In the genomic region with DNA sequence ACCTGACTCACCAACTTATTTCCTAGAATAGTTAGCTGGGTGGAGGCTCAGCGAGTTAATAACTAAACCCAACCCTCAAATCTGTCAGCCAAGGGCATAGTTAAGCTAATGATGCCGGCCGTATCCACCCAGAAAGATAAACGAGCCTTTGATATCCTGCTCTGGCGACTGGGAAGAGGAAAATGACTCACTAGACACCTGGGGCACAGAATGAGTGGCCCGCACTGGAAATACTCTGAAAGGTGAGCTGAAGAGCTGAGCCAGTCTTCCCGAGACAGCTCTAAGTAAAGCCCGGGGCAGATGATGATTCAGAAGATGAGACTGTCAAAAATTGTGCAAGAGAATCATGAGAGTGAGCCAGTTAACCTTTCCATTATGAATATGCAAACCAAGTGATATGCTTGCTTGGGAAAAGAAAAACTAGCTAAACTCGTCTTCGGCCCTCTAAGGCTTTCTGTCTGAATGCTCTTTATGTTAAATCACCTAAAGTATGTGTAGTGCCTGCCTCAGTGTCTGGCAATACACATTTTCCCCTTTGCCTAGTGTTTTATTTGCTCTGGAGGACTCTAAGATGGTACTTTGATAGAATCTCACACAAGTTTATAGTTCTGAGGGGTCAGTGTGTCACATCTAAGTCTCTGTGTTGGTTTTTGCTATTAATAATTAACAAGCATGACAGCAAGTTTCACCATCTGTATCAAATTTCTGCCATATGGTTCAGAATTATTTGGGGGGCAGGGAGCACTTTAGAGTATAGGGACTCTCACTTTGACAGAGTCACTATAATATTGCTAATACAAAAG, we compare ENCODE assay signal across 11 mouse cellular contexts. TPM values are rescaled to one million over a fixed set of nuclear protein-coding genes. Genes with fewer than 3 reads are reported as not detected.
DNase-seq lines count a peak whose midpoint lies in the region; ATAC-seq and TF ChIP-seq lines count a peak whose summit lies in the region.
"Had no signal": no experiment of that assay in that cellular context is flagged by ENCODE, and none has a peak within 500 bp of the region (broad histone marks: within the 10 kb centered on the region; RNA-seq: fewer than 3 reads in every experiment).

No protein-coding gene starts in this region.

- no peak overlapping the region for H3K4me3 ChIP-seq in limb, embryonic 12.5 days (replicated peaks)
- no peak overlapping the region for H3K4me3 ChIP-seq in limb, embryonic 10.5 days
- H3K4me3 ChIP-seq in olfactory bulb, adult 2 months (ENCODE audit: insufficient read depth, low read depth, low read length): no peak overlapping the region
- H3K4me3 ChIP-seq: megakaryocyte, embryonic 14.5 days had no signal

- H3K4me2 ChIP-seq in limb, embryonic 12.5 days: 0 out of 2 replicates have a peak overlapping the region, but pooled peaks have one; percentile 15

- no peak for ATAC-seq in limb, embryonic 12.5 days (ENCODE audit: insufficient number of reproducible peaks, insufficient read depth, low FRiP score, low TSS enrichment, low read depth)
- ATAC-seq: forebrain, embryonic 14.5 days had no signal

- no peaks in the 10 kb centered on the region for H3K36me3 ChIP-seq in limb, embryonic 12.5 days
- H3K36me3 ChIP-seq in limb, embryonic 10.5 days: no peaks in the 10 kb centered on the region

- no peaks in the 10 kb centered on the region for H3K27me3 ChIP-seq in limb, embryonic 12.5 days
- H3K27me3 ChIP-seq in limb, embryonic 10.5 days (ENCODE audit: low read depth, poor library complexity, severe bottlenecking): no peaks in the 10 kb centered on the region
- H3K27me3 ChIP-seq: megakaryocyte, embryonic 14.5 days had no signal

- no peak for TF ChIP-seq CTCF in olfactory bulb, adult 2 months (IDR thresholded peaks at IDR 0.05; ENCODE audit: insufficient read depth, low read depth, low read length)

- no peak for DNase-seq in limb, embryonic 10.5 days (ENCODE audit: low spot score)
- DNase-seq in gonadal fat pad, adult 2 months (ENCODE audit: low read depth): peak; percentile 61
- peak; percentile 41 to 44 for DNase-seq in kidney, postnatal 36 days
- no peak for DNase-seq in gastrocnemius, postnatal 4 days (ENCODE audit: low spot score in 2 of 2)
- no peak for DNase-seq in thymus, postnatal 36 days
- DNase-seq: cerebellum, adult 11 months; spleen, adult 18-20 months had no signal

- H3K9me3 ChIP-seq in limb, embryonic 12.5 days: no peaks in the 10 kb centered on the region
- H3K9me3 ChIP-seq in limb, embryonic 10.5 days (replicated peaks): no peaks in the 10 kb centered on the region
- H3K9me3 ChIP-seq: megakaryocyte, embryonic 14.5 days had no signal

- no peak overlapping the region for H3K27ac ChIP-seq in limb, embryonic 12.5 days
- H3K27ac ChIP-seq in limb, embryonic 10.5 days: no peak overlapping the region
- H3K27ac ChIP-seq in olfactory bulb, adult 2 months (ENCODE audit: insufficient read depth, low read depth, low read length): peak overlapping the region; percentile 70; the same call in 1 of the 2 replicates

- no peak for TF ChIP-seq POLR2A in olfactory bulb, adult 2 months (IDR thresholded peaks at IDR 0.05; ENCODE audit: insufficient read depth, low read depth, low read length)

- no peak overlapping the region for H3K9ac ChIP-seq in limb, embryonic 12.5 days (replicated peaks)

- 39% methylated on average over 10 of the region's 10 CpGs for WGBS in limb, embryonic 12.5 days
- WGBS in limb, embryonic 10.5 days: 49% methylated on average over 10 of the region's 10 CpGs
- WGBS in olfactory bulb, adult 2 months: 45% methylated on average over 10 of the region's 10 CpGs

- H3K4me1 ChIP-seq in limb, embryonic 12.5 days (replicated peaks): no peaks in the 10 kb centered on the region
- H3K4me1 ChIP-seq in limb, embryonic 10.5 days: peaks cover 13% of the 10 kb centered on the region
- peaks cover 7% of the 10 kb centered on the region for H3K4me1 ChIP-seq in olfactory bulb, adult 2 months (ENCODE audit: control insufficient read depth, insufficient read depth, low read length)
- H3K4me1 ChIP-seq: megakaryocyte, embryonic 14.5 days had no signal

RNA-seq across cellular contexts. Expression of a gene that starts 8.0 kb away (rescaled TPM):
- polyA plus RNA-seq in limb, embryonic 12.5 days (2016; fragmentation: Nextera tagmentation; extraction: Ambion mirVana): 49.1 and 51.9 TPM in 2 replicates
- 32.1 and 39.2 TPM in 2 replicates for polyA plus RNA-seq in limb, embryonic 10.5 days (2016; fragmentation: Nextera tagmentation; extraction: Ambion mirVana)
- 6.9 and 7.1 TPM in 2 replicates for polyA plus RNA-seq in gonadal fat pad, adult 2 months (2012; rRNA removed)
- polyA plus RNA-seq in olfactory bulb, adult 2 months (2012; ENCODE audit: insufficient read depth, insufficient read length, low replicate concordance, missing spikeins): 116 TPM in 1 of 2 replicates, not detected in the other
- 10 to 100 TPM; 30.1 to 30.4 TPM for total RNA-seq in gastrocnemius, postnatal 4 days (2021)

Comparison
In these comparisons a context has a peak if more than half of its experiments do, and no peak if none do; other contexts are left out.
1. DNase-seq: peak in gonadal fat pad, adult 2 months (single experiment) and kidney, postnatal 36 days (2 of 2); none in limb, embryonic 10.5 days (single experiment), gastrocnemius, postnatal 4 days (0 of 2) and thymus, postnatal 36 days (0 of 2).